In the genomic region with DNA sequence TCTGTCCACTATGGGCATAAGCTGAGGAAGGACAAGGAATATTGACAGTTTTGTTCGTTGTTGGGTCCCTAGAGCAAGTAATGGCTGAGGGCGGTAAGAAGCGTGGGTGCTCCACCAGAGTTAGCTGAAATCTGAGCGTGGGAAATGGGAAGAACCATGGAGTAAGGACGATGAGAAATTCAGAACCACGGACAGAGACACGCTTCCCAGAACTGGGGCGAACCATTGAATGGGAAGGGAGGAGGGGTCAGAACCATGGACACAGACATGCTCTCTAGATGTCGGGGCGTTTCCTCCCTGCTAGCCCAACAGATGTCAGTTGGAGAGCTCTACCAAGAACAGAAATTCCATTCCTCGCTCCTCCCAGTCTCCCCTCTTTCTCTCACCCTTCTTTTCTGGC, we compare ENCODE assay signal across 12 mouse cellular contexts.
DNase-seq lines count a peak whose midpoint lies in the region; TF ChIP-seq lines count a peak whose summit lies in the region.
"Had no signal": no experiment of that assay in that cellular context is flagged by ENCODE, and none has a peak within 500 bp of the region (broad histone marks: within the 10 kb centered on the region; RNA-seq: fewer than 3 reads in every experiment).

No protein-coding gene starts in this region.

- H3K27me3 ChIP-seq in kidney, adult 2 months (replicated peaks; ENCODE audit: control insufficient read depth, insufficient read depth, low read length): no peaks in the 10 kb centered on the region
- H3K27me3 ChIP-seq in ES-Bruce4 (ENCODE audit: control insufficient read depth, insufficient read depth, low read length, poor library complexity, severe bottlenecking): no peaks in the 10 kb centered on the region
- H3K27me3 ChIP-seq: lung, embryonic 15.5 days had no signal

- peak; percentile 80; the same call in 1 of the 2 replicates for TF ChIP-seq EP300 in ES-Bruce4 (IDR thresholded peaks at IDR 0.05; ENCODE audit: insufficient read depth, low read depth, low read length)

- no peaks in the 10 kb centered on the region for H3K36me3 ChIP-seq in kidney, adult 2 months (ENCODE audit: control insufficient read depth, insufficient read depth, low read length)
- no peaks in the 10 kb centered on the region for H3K36me3 ChIP-seq in ES-Bruce4 (ENCODE audit: control insufficient read depth, insufficient read depth, low read length, poor library complexity, severe bottlenecking)
- H3K36me3 ChIP-seq: lung, embryonic 15.5 days had no signal

- no peak overlapping the region for H3K27ac ChIP-seq in kidney, adult 2 months (ENCODE audit: insufficient read depth, low read depth, low read length)
- no peak overlapping the region for H3K27ac ChIP-seq in ES-Bruce4 (ENCODE audit: insufficient read depth, low read length)
- H3K27ac ChIP-seq: lung, embryonic 15.5 days had no signal

- DNase-seq in kidney, adult 2 months: peak; percentile 1
- no peak for DNase-seq in kidney, adult 11 months
- peak; percentile 94 for DNase-seq in R1 (ENCODE audit: low read depth, low spot score)
- peak; percentile 86 for DNase-seq in forelimb bud, embryonic 11.5 days (ENCODE audit: low read depth, low spot score)
- DNase-seq in urinary bladder, postnatal 25 days (ENCODE audit: low spot score): no peak
- DNase-seq in urinary bladder, postnatal 14 days (ENCODE audit: low spot score): no peak
- DNase-seq in heart, adult 9 months (ENCODE audit: low spot score in 2 of 2): no peak
- DNase-seq: cerebellum, postnatal 36 days; gastrocnemius, postnatal 25 days; thymus, postnatal 36 days had no signal

- TF ChIP-seq POLR2A in kidney, adult 2 months (IDR thresholded peaks at IDR 0.05; ENCODE audit: low read depth, low read length): no peak
- no peak for TF ChIP-seq POLR2A in ES-Bruce4 (IDR thresholded peaks at IDR 0.05; ENCODE audit: insufficient read depth, low read length)

- no peak for TF ChIP-seq CTCF in kidney, adult 2 months (conservative IDR thresholded peaks at IDR 0.05; ENCODE audit: insufficient read depth, insufficient read length, low read depth, low read length)
- no peak for TF ChIP-seq CTCF in ES-Bruce4 (IDR thresholded peaks at IDR 0.05; ENCODE audit: low read depth, low read length)

- WGBS in kidney, adult 2 months: 12% methylated on average over 11 of the region's 11 CpGs

- H3K4me3 ChIP-seq in kidney, adult 2 months (ENCODE audit: insufficient read depth, low read depth, low read length): no peak overlapping the region
- H3K4me3 ChIP-seq in ES-Bruce4 (ENCODE audit: low read depth, low read length): no peak overlapping the region
- H3K4me3 ChIP-seq: lung, embryonic 15.5 days had no signal

- H3K9me3 ChIP-seq in ES-Bruce4 (replicated peaks; ENCODE audit: control insufficient read depth, insufficient read depth, low read length, poor library complexity, severe bottlenecking): no peaks in the 10 kb centered on the region
- H3K9me3 ChIP-seq: lung, embryonic 15.5 days had no signal

- no peak overlapping the region for H3K9ac ChIP-seq in ES-Bruce4 (ENCODE audit: low read depth, poor library complexity, severe bottlenecking)
- H3K9ac ChIP-seq: lung, embryonic 15.5 days had no signal

- H3K4me1 ChIP-seq in kidney, adult 2 months (ENCODE audit: control insufficient read depth, insufficient read depth, low read length): no peaks in the 10 kb centered on the region
- no peaks in the 10 kb centered on the region for H3K4me1 ChIP-seq in ES-Bruce4 (ENCODE audit: control insufficient read depth, insufficient read depth, low read length)
- H3K4me1 ChIP-seq: lung, embryonic 15.5 days had no signal

Comparison
In these comparisons a context has a peak if more than half of its experiments do, and no peak if none do; other contexts are left out.
1. DNase-seq: peak in kidney, adult 2 months (single experiment), R1 (single experiment) and forelimb bud, embryonic 11.5 days (single experiment); none in kidney, adult 11 months (single experiment), urinary bladder, postnatal 25 days (single experiment), urinary bladder, postnatal 14 days (single experiment) and heart, adult 9 months (0 of 2).